Mouse (Mus musculus): ENCODE data around the gene Dhcr7. TPM values are rescaled to one million over a fixed set of nuclear protein-coding genes. Genes with fewer than 3 reads are reported as not detected.

Dhcr7 gene
- 3.2 and 4.0 TPM in 2 replicates for polyA plus RNA-seq (2012)

DNA sequence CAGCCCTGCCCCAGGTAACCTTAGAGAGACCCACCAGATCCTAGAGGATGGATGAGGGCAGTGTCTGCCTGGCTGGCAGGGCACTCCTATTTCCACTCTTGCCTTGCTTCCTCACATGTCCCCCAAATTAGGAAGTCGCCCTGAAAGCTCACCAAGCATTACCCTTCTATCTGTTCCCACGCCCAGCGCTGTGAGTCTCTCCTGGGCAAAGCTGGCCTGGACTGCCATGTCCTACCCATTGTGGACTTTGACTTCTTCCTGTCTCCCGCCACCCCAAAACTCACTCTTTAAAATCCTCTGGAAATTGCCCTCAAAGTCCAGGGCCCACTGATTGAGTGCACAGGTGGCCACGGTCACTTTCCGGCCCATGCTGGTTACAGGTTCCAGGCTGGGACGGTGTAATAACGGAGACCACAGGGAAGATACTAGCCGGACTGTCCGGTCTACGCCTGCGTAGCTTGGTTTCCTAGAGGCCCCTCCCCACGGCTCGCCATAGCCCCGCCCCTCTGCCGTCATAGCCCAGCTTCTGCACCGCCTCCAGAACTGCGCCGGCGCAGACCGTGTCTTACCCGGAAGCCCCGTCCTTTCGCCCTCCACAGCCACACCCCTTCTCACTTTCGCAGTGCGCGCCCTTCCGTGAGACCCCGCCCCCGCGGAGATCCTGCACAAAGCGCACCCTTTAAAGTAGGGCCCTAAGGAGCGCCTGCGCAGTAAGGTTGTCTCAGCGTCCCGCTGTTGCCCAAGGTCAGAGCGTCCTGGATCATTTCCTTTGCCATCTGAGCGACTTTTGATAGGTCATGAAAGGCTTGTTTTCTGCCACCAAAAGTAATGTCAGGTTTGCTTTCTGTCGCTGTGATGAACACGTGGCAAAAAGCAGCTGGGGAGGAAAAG lies at the start of gene Dhcr7, which contains the start of gene Nadsyn1:
Gene Dhcr7 (plus strand): TSS at position 771 of the 891 bp plus-strand sequence.
Gene Nadsyn1 (minus strand): TSS at position 475 of the 891 bp plus-strand sequence.

GRCm38 (mm10) chr7:143783996-143784829 lies 38.7 kb upstream of the Dhcr7 start, which contains the start of gene Mrgpre:
Gene Mrgpre (minus strand): TSS chr7:143784500.

DNA sequence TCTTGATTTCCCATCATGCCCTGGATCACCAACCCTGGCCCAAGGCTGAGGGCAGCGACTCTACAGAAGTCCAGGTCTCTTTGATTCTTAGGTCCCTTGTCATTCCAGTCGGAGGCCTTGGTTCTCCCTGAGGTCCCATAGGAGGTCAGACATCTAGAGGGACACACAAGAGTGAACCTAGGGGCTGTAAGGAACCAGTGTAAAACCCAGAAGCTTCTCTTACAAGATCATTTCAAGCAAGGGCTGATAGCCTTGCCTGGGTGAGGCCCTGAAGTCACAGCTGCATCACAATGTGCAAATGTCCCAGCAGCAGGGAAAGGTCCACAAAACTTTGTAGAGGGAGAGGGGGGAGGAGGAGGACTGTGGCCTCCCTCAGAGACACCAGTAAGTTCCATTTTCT lies 43.6 kb downstream of the Dhcr7 start, which contains the start of gene Gm498:
Gene Gm498 (plus strand): TSS at position 301 of the 400 bp plus-strand sequence.

Other genes starting within 250 kb of the Dhcr7 start
- 31.6 and 36.1 TPM in 2 replicates for gene Cars, start 223.1 kb upstream of the Dhcr7 start, polyA plus RNA-seq (2012)
- 0.32 and 0.41 TPM in 2 replicates for gene Tnfrsf26, start 194.4 kb upstream of the Dhcr7 start, polyA plus RNA-seq (2012)
- 0.43 and 0.58 TPM in 2 replicates for gene Tnfrsf22, start 173.5 kb upstream of the Dhcr7 start, polyA plus RNA-seq (2012)
- 0.51 and 0.59 TPM in 2 replicates for gene Tnfrsf23, start 137.3 kb upstream of the Dhcr7 start, polyA plus RNA-seq (2012)
- gene Osbpl5, start 66.2 kb upstream of the Dhcr7 start, polyA plus RNA-seq (2012) = 5.4 and 10.7 TPM in 2 replicates
- not detected in 2 replicates for gene Mrgprg, start 56.2 kb upstream of the Dhcr7 start, polyA plus RNA-seq (2012)
- 1.2 and 1.6 TPM in 2 replicates for gene Mrgpre, start 38.6 kb upstream of the Dhcr7 start, polyA plus RNA-seq (2012)
- gene Nadsyn1, start 296 bp upstream of the Dhcr7 start, polyA plus RNA-seq (2012) = 3.5 TPM in 2 replicates
- gene Gm498, start 43.7 kb downstream of the Dhcr7 start, polyA plus RNA-seq (2012) = not detected in 2 replicates
- 0.02 and 0.34 TPM in 2 replicates for gene Shank2, start 178.8 kb downstream of the Dhcr7 start, polyA plus RNA-seq (2012)

All from megakaryocyte-erythroid progenitor cell, adult 5 weeks (primary cell).